ENCODE assay signal across 9 mouse cellular contexts in the genomic region with DNA sequence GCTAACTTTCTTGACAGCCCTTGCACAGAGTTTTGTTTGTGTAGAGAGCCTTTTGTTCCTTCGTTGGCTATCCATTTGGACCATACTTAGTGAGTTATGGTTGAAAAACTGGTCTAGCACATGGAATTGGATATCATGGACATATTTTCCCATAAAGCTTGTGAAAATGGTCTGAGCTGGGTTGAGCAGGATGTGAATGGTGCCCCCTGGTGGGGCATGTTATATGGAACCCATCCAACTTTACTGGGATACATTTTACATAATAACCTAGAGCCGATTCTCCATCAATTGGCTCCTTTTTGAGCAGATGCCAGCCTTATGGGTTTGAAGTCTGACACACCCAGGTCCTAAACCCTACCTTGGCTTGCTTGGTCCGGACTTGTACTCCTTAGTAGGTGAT. TPM values are rescaled to one million over a fixed set of nuclear protein-coding genes. Genes with fewer than 3 reads are reported as not detected.
DNase-seq lines count a peak whose midpoint lies in the region; ATAC-seq and TF ChIP-seq lines count a peak whose summit lies in the region.
"Had no signal": no experiment of that assay in that cellular context is flagged by ENCODE, and none has a peak within 500 bp of the region (broad histone marks: within the 10 kb centered on the region; RNA-seq: fewer than 3 reads in every experiment).

No protein-coding gene starts in this region.

- WGBS in thymus, adult 2 months: 93% methylated on average over 3 of the region's 3 CpGs
- 68% methylated on average over 3 of the region's 3 CpGs for WGBS in embryonic facial prominence, embryonic 11.5 days
- WGBS in liver, embryonic 14.5 days (ENCODE audit: insufficient replicate concordance): 66% methylated on average over 3 of the region's 3 CpGs
- WGBS in forebrain, embryonic 13.5 days: 76% methylated on average over 3 of the region's 3 CpGs

- H3K36me3 ChIP-seq in thymus, adult 2 months (ENCODE audit: control insufficient read depth, insufficient read depth, low read length): no peaks in the 10 kb centered on the region
- H3K36me3 ChIP-seq in embryonic facial prominence, embryonic 11.5 days (replicated peaks; ENCODE audit: control insufficient read depth, insufficient read depth, low read depth, low read length): no peaks in the 10 kb centered on the region
- no peaks in the 10 kb centered on the region for H3K36me3 ChIP-seq in liver, embryonic 14.5 days (replicated peaks; ENCODE audit: control insufficient read depth, insufficient read depth, low read depth)
- H3K36me3 ChIP-seq in forebrain, embryonic 13.5 days (ENCODE audit: poor library complexity, severe bottlenecking): no peaks in the 10 kb centered on the region

- no peak for TF ChIP-seq EP300 in liver, embryonic 14.5 days (IDR thresholded peaks at IDR 0.05; ENCODE audit: low read depth)

- ATAC-seq in embryonic facial prominence, embryonic 11.5 days (replicated peaks; ENCODE audit: insufficient number of reproducible peaks, low FRiP score, low TSS enrichment, low read depth): no peak
- ATAC-seq in liver, embryonic 14.5 days (ENCODE audit: insufficient read depth): no peak
- no peak for ATAC-seq in forebrain, embryonic 13.5 days

- H3K27ac ChIP-seq in thymus, adult 2 months (ENCODE audit: control insufficient read depth, insufficient read depth, low read length): no peak overlapping the region
- no peak overlapping the region for H3K27ac ChIP-seq in embryonic facial prominence, embryonic 11.5 days (replicated peaks; ENCODE audit: low read depth, low read length)
- no peak overlapping the region for H3K27ac ChIP-seq in liver, embryonic 14.5 days
- no peak overlapping the region for H3K27ac ChIP-seq in forebrain, embryonic 13.5 days

- H3K9me3 ChIP-seq in embryonic facial prominence, embryonic 11.5 days (replicated peaks; ENCODE audit: control insufficient read depth, low read length): no peaks in the 10 kb centered on the region
- H3K9me3 ChIP-seq in liver, embryonic 14.5 days (ENCODE audit: control insufficient read depth, low read length): no peaks in the 10 kb centered on the region
- no peaks in the 10 kb centered on the region for H3K9me3 ChIP-seq in forebrain, embryonic 13.5 days (replicated peaks)
- H3K9me3 ChIP-seq: megakaryocyte, embryonic 14.5 days had no signal

- H3K4me3 ChIP-seq in thymus, adult 2 months (ENCODE audit: control insufficient read depth, insufficient read depth, low read length): no peak overlapping the region
- no peak overlapping the region for H3K4me3 ChIP-seq in embryonic facial prominence, embryonic 11.5 days (ENCODE audit: low read depth, low read length)
- H3K4me3 ChIP-seq in liver, embryonic 14.5 days (ENCODE audit: insufficient read depth in 1 of 2, low read depth in 2 of 2, low read length in 2 of 2): no peak overlapping the region
- H3K4me3 ChIP-seq in forebrain, embryonic 13.5 days: no peak overlapping the region
- H3K4me3 ChIP-seq: megakaryocyte, embryonic 14.5 days had no signal

- TF ChIP-seq CTCF in thymus, adult 2 months (IDR thresholded peaks at IDR 0.05; ENCODE audit: borderline replicate concordance, control insufficient read depth, extremely low read depth, insufficient read depth, low read length, poor library complexity): no peak
- TF ChIP-seq CTCF in liver, embryonic 14.5 days (IDR thresholded peaks at IDR 0.05; ENCODE audit: low read depth): peak; percentile 54

- H3K27me3 ChIP-seq in thymus, adult 2 months (ENCODE audit: control insufficient read depth, insufficient read depth, low read length): no peaks in the 10 kb centered on the region
- H3K27me3 ChIP-seq in embryonic facial prominence, embryonic 11.5 days (ENCODE audit: control insufficient read depth, insufficient read depth, low read length): no peaks in the 10 kb centered on the region
- H3K27me3 ChIP-seq in liver, embryonic 14.5 days (ENCODE audit: control insufficient read depth, insufficient read depth, low read length): no peaks in the 10 kb centered on the region
- no peaks in the 10 kb centered on the region for H3K27me3 ChIP-seq in forebrain, embryonic 13.5 days
- H3K27me3 ChIP-seq: megakaryocyte, embryonic 14.5 days had no signal

- H3K4me2 ChIP-seq in embryonic facial prominence, embryonic 11.5 days (ENCODE audit: low read depth, low read length): no peak overlapping the region
- no peak overlapping the region for H3K4me2 ChIP-seq in liver, embryonic 14.5 days (ENCODE audit: low read depth)
- no peak overlapping the region for H3K4me2 ChIP-seq in forebrain, embryonic 13.5 days

- intact Hi-C loops in heart, postnatal 25 days (cut with DNase I): loop anchor here (5.0 kb wide), 1 partner anchor 328 kb away; no protein-coding TSS in a partner anchor

- no peak for TF ChIP-seq POLR2A in thymus, adult 2 months (IDR thresholded peaks at IDR 0.05; ENCODE audit: control insufficient read depth, extremely low read depth, insufficient read depth, low read length, poor library complexity)

- H3K9ac ChIP-seq in embryonic facial prominence, embryonic 11.5 days (replicated peaks; ENCODE audit: low read length): no peak overlapping the region
- H3K9ac ChIP-seq in liver, embryonic 14.5 days (replicated peaks): no peak overlapping the region
- H3K9ac ChIP-seq in forebrain, embryonic 13.5 days: no peak overlapping the region

- DNase-seq in heart, adult 8-10 months (ENCODE audit: low spot score): peak; percentile 65
- no peak for DNase-seq in heart, postnatal 25 days (ENCODE audit: low spot score)
- DNase-seq in thymus, adult 2 months: peak; percentile 20
- DNase-seq in thymus, adult 18-20 months: no peak
- peak; percentile 51 for DNase-seq in embryonic facial prominence, embryonic 11.5 days (ENCODE audit: low spot score)
- DNase-seq in liver, embryonic 14.5 days (ENCODE audit: low read depth in 3 of 3, low spot score in 3 of 3): no peak
- no peak for DNase-seq in yolk sac, embryonic 10.5 days (ENCODE audit: low spot score)

- no peaks in the 10 kb centered on the region for H3K4me1 ChIP-seq in thymus, adult 2 months (replicated peaks; ENCODE audit: control insufficient read depth, insufficient read depth, low read length)
- H3K4me1 ChIP-seq in embryonic facial prominence, embryonic 11.5 days (ENCODE audit: control insufficient read depth, insufficient read depth, low read length): no peaks in the 10 kb centered on the region
- no peaks in the 10 kb centered on the region for H3K4me1 ChIP-seq in liver, embryonic 14.5 days (replicated peaks; ENCODE audit: control insufficient read depth in 2 of 2, insufficient read depth in 2 of 2, low read length in 1 of 2)
- H3K4me1 ChIP-seq in forebrain, embryonic 13.5 days: 0 out of 2 replicates have a peak, but pooled peaks cover 4% of the 10 kb centered on the region

RNA-seq across cellular contexts. Expression of a gene that starts 6.8 kb away (rescaled TPM):
- total RNA-seq in heart, adult 8-10 months (2022): 10 to 100 TPM in 3 of 4 experiments, 1 to 10 TPM in 1; 9.6 to 11.9 (median 10.7) TPM
- total RNA-seq in heart, postnatal 25 days (2021): 10 to 100 TPM in 1 of 2 experiments, 1 to 10 TPM in 1; 8.4 to 10.3 TPM
- polyA plus RNA-seq in thymus, adult 2 months (2012; rRNA removed): 6.6 and 8.4 TPM in 2 replicates
- polyA plus RNA-seq in embryonic facial prominence, embryonic 11.5 days (2014; fragmentation: Nextera tagmentation; extraction: Ambion mirVana): 8.0 and 9.7 TPM in 2 replicates
- 7.0 and 8.1 TPM in 2 replicates for polyA plus RNA-seq in liver, embryonic 14.5 days (2012; rRNA removed)
- polyA plus RNA-seq in liver, embryonic 14.5 days (2014; fragmentation: Nextera tagmentation; extraction: Ambion mirVana): 6.5 and 6.6 TPM in 2 replicates
- polyA plus RNA-seq in forebrain, embryonic 13.5 days (2015; fragmentation: Nextera tagmentation; extraction: Ambion mirVana): 5.8 and 6.6 TPM in 2 replicates

RNA-seq across cellular contexts. Expression of a gene that starts 41.3 kb away (rescaled TPM):
- 1 to 10 TPM in 1 of 4 experiments, under 1 TPM in 3; 0.82 to 1.9 (median 0.86) TPM for total RNA-seq in heart, adult 8-10 months (2022)
- total RNA-seq in heart, postnatal 25 days (2021): 1 to 10 TPM in 1 of 2 experiments, under 1 TPM in 1; 0.98 to 1.4 TPM
- polyA plus RNA-seq in thymus, adult 2 months (2012; rRNA removed): 0.80 and 1.1 TPM in 2 replicates
- 0.99 and 1.1 TPM in 2 replicates for polyA plus RNA-seq in embryonic facial prominence, embryonic 11.5 days (2014; fragmentation: Nextera tagmentation; extraction: Ambion mirVana)
- 3.0 and 3.4 TPM in 2 replicates for polyA plus RNA-seq in liver, embryonic 14.5 days (2012; rRNA removed)
- 5.1 and 5.4 TPM in 2 replicates for polyA plus RNA-seq in liver, embryonic 14.5 days (2014; fragmentation: Nextera tagmentation; extraction: Ambion mirVana)
- polyA plus RNA-seq in forebrain, embryonic 13.5 days (2015; fragmentation: Nextera tagmentation; extraction: Ambion mirVana): 0.23 and 0.87 TPM in 2 replicates

RNA-seq across cellular contexts. Expression of a gene that starts 52.8 kb away (rescaled TPM):
- total RNA-seq in heart, adult 8-10 months (2022): 10 to 100 TPM; 20.2 to 26.5 (median 21.6) TPM
- 10 to 100 TPM; 21.6 to 34.8 TPM for total RNA-seq in heart, postnatal 25 days (2021)
- polyA plus RNA-seq in thymus, adult 2 months (2012; rRNA removed): 1.3 TPM in 2 replicates
- 11.0 and 11.1 TPM in 2 replicates for polyA plus RNA-seq in embryonic facial prominence, embryonic 11.5 days (2014; fragmentation: Nextera tagmentation; extraction: Ambion mirVana)
- polyA plus RNA-seq in liver, embryonic 14.5 days (2012; rRNA removed): 0.51 and 0.58 TPM in 2 replicates
- polyA plus RNA-seq in liver, embryonic 14.5 days (2014; fragmentation: Nextera tagmentation; extraction: Ambion mirVana): 1.1 and 1.5 TPM in 2 replicates
- polyA plus RNA-seq in forebrain, embryonic 13.5 days (2015; fragmentation: Nextera tagmentation; extraction: Ambion mirVana): 31.0 and 33.7 TPM in 2 replicates

Comparison
In these comparisons a context has a peak if more than half of its experiments do, and no peak if none do; other contexts are left out.
1. DNase-seq: peak in heart, adult 8-10 months (single experiment), thymus, adult 2 months (single experiment) and embryonic facial prominence, embryonic 11.5 days (single experiment); none in heart, postnatal 25 days (single experiment), thymus, adult 18-20 months (0 of 2), liver, embryonic 14.5 days (0 of 3) and yolk sac, embryonic 10.5 days (single experiment).